Mouse (Mus musculus) hindbrain, embryonic 12.5 days (tissue): ENCODE data around the gene Mrpl14. TPM values are rescaled to one million over a fixed set of nuclear protein-coding genes. Genes with fewer than 3 reads are reported as not detected.

Experiments used
- ATAC-seq: fragments of 200-750 bp; cut with Nextera tagmentation; 2 replicates; pipeline ENCODE4 v1.8.0; 2017; ENCODE audit warnings: moderate TSS enrichment; ENCODE audit not compliant: low FRiP score
- H3K27ac ChIP-seq: fragments of 300-500 bp; sonication (generic); 2 replicates; pipeline ENCODE4 v1.5.1; 2016; ENCODE audit warnings: mild to moderate bottlenecking
- H3K27me3 ChIP-seq: fragments of 300-500 bp; sonication (generic); 2 replicates; pipeline ENCODE4 v1.6.1; 2016; ENCODE audit warnings: mild to moderate bottlenecking
- H3K36me3 ChIP-seq: fragments of 300-500 bp; sonication (generic); 2 replicates; pipeline ENCODE4 v1.6.1; 2016; ENCODE audit warnings: mild to moderate bottlenecking
- H3K4me1 ChIP-seq: fragments of 300-500 bp; sonication (generic); 2 replicates; pipeline ENCODE4 v1.6.1; 2016
- H3K4me2 ChIP-seq: fragments of 300-500 bp; sonication (generic); replicated peaks from 2 replicates; pipeline ENCODE4 v1.6.1; 2016; ENCODE audit warnings: mild to moderate bottlenecking
- H3K4me3 ChIP-seq: fragments of 300-500 bp; sonication (generic); 2 replicates; pipeline ENCODE4 v1.5.1; 2016; ENCODE audit warnings: mild to moderate bottlenecking
- H3K9ac ChIP-seq: fragments of 300-500 bp; sonication (generic); 2 replicates; pipeline ENCODE4 v1.6.1; 2016; ENCODE audit warnings: mild to moderate bottlenecking, moderate library complexity
- H3K9me3 ChIP-seq: fragments of 300-500 bp; sonication (generic); replicated peaks from 2 replicates; pipeline ENCODE4 v1.6.1; 2016; ENCODE audit warnings: mild to moderate bottlenecking
- WGBS: fragments of 180-500 bp; shearing (Covaris S2); methylation state at CpG from one replicate; pipeline ENCODE4 v1.1.7; 2016; 5-methylcytosine and 5-hydroxymethylcytosine counted together
- polyA plus RNA-seq: library from polyadenylated mRNA; unstranded; fragments of >200 nt; fragmentation: Nextera tagmentation; extraction: Ambion mirVana; gene quantifications from 2 replicates; pipeline ENCODE4 v1.2.1, GENCODE M21; 2016

Gene Mrpl14
- polyA plus RNA-seq = 98.1 and 110 TPM in 2 replicates

DNA sequence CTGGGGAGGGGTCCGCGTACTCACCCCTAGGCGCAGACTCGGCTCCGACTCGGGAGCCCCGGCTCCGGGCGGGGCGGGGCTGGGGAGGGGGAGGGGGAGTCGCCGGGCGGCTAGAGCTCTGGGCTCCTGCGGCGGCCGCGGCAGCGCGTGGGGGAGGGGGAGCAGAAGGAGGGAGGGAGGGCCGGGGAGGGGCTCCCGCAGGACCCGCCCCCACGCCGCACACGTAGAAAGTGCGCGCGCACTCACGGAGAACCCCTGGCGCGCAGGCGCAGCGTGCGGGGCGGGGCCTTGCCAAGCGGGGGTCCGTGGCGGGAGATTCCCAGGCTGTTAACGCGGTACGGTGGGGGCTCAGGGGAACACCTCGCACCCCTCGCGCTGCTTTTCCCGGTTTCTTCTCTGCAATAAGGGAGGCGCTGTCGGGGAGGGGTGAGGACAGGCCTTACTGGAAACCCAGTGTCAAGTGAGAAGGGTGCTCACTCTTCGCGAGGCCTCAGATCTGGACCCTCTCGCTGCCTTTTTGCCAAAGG, at the start of gene Mrpl14:
Mrpl14 (plus strand) TSS at position 230 of the 527 bp plus-strand sequence.
- H3K36me3 ChIP-seq = no peaks in the 10 kb centered on the region
- peak within 1 kb of the TSS; percentile 92 for H3K27ac ChIP-seq
- peak; percentile 91 for ATAC-seq
- no peaks in the 10 kb centered on the region for H3K9me3 ChIP-seq
- H3K4me1 ChIP-seq = peaks cover 29% of the 10 kb centered on the region
- no peaks in the 10 kb centered on the region for H3K27me3 ChIP-seq
- H3K9ac ChIP-seq = peak within 1 kb of the TSS; percentile 95
- peak within 1 kb of the TSS; percentile 74 for H3K4me2 ChIP-seq
- H3K4me3 ChIP-seq = peak within 1 kb of the TSS; percentile 87
- under 1% methylated on average over 20 of the region's 50 CpGs for WGBS

DNA sequence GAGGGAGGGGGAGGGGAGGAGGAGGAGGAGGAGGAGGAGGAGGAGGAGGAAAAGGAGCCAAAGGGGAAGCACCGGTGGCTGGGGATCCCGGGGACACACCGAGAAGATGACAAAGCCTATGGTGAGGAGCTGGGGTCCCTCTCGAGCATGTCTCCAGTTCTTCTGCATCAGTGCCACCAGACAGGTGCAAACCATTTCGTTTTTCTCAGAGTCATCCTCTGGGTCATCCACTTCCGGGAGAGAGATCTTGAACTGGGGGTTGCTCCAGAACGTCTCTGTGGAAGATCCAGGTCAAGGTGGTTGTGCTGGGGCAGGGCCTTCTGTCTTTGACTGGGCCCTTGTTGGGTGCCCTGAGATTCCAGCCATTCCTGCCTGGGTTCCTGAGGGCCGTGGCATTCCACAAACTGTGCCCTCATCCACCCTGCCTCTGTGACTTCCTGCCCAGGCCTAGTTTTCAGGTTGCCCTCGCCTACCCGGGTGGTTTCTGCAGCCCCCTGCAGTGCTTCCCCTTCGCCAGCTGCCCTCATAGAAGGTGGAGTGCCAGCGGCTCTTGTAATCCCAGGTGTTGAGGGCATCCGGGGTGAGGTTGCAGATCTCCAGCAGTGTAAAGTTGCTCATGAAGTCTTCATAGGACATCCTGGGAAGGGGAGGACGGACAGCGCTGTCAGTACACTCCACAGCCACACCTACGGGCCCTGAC, 47.4 kb upstream of the Mrpl14 start:
- H3K9ac ChIP-seq = no peak overlapping the region
- ATAC-seq = no peak
- no peaks in the 10 kb centered on the region for H3K36me3 ChIP-seq
- no peaks in the 10 kb centered on the region for H3K9me3 ChIP-seq
- 77% methylated on average over 16 of the region's 16 CpGs for WGBS
- no peak overlapping the region for H3K4me2 ChIP-seq
- no peaks in the 10 kb centered on the region for H3K4me1 ChIP-seq
- no peak overlapping the region for H3K4me3 ChIP-seq
- H3K27ac ChIP-seq = no peak overlapping the region
- H3K27me3 ChIP-seq = no peaks in the 10 kb centered on the region; the same call in 1 of the 2 replicates

DNA sequence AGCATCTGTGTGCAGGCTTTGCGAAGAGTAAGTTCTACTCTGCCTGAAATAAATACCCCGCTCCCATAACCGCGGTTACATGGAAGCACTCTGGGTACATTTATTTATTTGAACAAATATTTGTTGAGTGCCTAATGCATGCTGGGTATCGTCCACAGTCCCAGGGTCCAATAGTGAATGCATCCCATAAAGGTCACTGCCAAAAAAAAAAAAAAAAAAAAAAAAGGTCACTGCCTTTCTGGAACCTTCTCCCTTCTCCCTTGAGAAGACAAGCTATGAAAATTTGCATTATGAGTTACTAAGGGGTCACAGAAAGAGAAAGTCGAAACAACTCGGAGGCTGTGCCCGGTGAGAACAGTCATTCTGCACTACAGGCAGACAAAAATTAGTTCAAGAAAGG, 44.1 kb upstream of the Mrpl14 start:
- H3K4me1 ChIP-seq = no peaks in the 10 kb centered on the region
- no peak for ATAC-seq
- H3K9ac ChIP-seq = no peak overlapping the region
- H3K36me3 ChIP-seq = no peaks in the 10 kb centered on the region
- H3K9me3 ChIP-seq = no peaks in the 10 kb centered on the region
- H3K27ac ChIP-seq = no peak overlapping the region
- no peak overlapping the region for H3K4me3 ChIP-seq
- WGBS = 91% methylated on average over 8 of the region's 8 CpGs
- H3K27me3 ChIP-seq = no peaks in the 10 kb centered on the region; the same call in 1 of the 2 replicates
- no peak overlapping the region for H3K4me2 ChIP-seq

DNA sequence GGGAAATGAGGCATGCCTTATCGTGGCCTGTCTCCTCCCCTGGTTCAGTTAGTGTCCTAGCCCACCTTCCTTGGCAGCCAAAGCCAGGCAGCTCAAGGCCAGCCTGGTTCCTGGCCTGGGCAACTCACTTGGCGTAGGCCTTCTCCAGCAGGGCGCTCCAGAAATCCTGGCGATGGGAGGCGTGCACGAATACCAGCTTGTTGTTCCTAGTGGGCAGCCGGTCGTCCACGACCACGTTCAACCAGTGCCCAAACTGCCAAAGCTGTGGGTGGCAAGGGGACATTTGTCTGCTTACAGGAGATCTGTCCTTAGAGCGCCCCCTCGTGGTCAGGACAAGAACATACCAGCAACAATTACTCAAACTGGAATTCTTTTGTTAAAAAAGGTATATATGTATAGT, 43.4 kb upstream of the Mrpl14 start:
- H3K27ac ChIP-seq = no peak overlapping the region
- H3K4me1 ChIP-seq = no peaks in the 10 kb centered on the region
- no peak overlapping the region for H3K4me2 ChIP-seq
- H3K36me3 ChIP-seq = no peaks in the 10 kb centered on the region
- H3K9ac ChIP-seq = no peak overlapping the region
- WGBS = 15% methylated on average over 12 of the region's 12 CpGs
- no peak overlapping the region for H3K4me3 ChIP-seq
- H3K9me3 ChIP-seq = no peaks in the 10 kb centered on the region
- ATAC-seq = peak; percentile 38; the same call in 1 of the 2 replicates
- H3K27me3 ChIP-seq = no peaks in the 10 kb centered on the region; the same call in 1 of the 2 replicates

DNA sequence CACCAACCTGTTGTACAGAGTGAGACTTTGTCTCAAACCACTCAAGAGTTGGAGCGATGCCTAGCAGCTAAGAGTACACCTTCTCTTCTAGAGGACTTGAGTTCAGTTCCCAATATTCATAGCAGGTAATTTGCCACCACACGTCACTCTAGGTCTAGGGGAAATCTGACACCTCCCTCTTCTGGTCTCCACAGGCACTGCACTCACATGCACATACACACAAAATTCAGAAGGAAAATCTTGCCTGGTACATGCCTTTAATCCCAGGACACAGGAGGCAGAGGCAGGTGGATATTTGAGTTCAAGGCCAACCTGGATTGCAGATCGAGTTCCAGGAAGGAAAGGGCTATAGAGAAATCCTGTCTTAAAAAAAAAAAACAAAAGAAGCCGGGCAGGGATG, 41.9 kb upstream of the Mrpl14 start:
- ATAC-seq = no peak
- 93% methylated on average over 4 of the region's 4 CpGs for WGBS
- no peak overlapping the region for H3K9ac ChIP-seq
- no peaks in the 10 kb centered on the region for H3K4me1 ChIP-seq
- no peak overlapping the region for H3K4me2 ChIP-seq
- H3K27me3 ChIP-seq = no peaks in the 10 kb centered on the region; the same call in 1 of the 2 replicates
- no peak overlapping the region for H3K4me3 ChIP-seq
- no peaks in the 10 kb centered on the region for H3K36me3 ChIP-seq
- H3K9me3 ChIP-seq = no peaks in the 10 kb centered on the region
- no peak overlapping the region for H3K27ac ChIP-seq

DNA sequence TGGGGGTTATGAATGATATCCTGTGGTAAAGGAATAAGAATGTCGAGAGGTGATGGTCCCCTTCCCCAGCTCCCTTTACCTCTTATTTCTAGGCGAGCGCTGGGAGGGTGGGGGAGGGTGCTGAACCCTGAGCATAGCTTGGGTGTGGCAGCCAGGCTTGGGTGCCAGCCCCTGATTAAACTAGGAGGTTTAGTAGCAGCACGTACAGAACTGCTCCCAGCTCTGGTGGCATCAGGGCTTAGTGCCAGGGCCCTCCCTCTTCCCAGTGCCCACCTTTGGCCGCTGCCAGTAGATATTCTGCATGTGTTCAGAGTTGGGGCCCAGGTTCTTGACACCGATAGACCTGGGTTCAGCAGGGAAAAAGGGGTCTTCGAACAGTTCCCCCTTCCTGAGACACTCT, 32.9 kb upstream of the Mrpl14 start:
- 77% methylated on average over 7 of the region's 7 CpGs for WGBS

DNA sequence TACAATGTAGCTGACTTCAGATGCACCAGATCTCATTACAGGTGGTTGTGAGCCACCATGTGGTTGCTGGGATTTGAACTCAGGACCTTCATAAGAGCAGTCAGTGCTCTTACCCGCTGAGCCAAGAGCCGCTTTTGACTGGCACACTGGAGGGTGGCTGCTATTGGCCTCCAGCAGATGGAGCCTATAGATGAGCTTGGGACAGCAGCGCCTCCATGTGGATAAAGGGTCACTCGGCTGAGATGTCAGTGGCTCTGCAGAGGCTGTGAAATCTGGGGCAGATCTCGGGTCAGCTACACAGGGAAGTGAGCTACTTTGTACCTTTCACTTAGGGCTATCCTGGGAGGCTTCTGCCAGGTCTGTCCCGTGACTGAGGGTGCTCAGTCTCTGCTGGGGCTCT, 30.3 kb upstream of the Mrpl14 start:
- H3K9ac ChIP-seq = no peak overlapping the region
- no peak overlapping the region for H3K4me2 ChIP-seq
- no peak overlapping the region for H3K27ac ChIP-seq
- no peaks in the 10 kb centered on the region for H3K36me3 ChIP-seq
- no peak for ATAC-seq
- H3K27me3 ChIP-seq = no peaks in the 10 kb centered on the region
- WGBS = 24% methylated on average over 6 of the region's 6 CpGs
- no peak overlapping the region for H3K4me3 ChIP-seq
- no peaks in the 10 kb centered on the region for H3K9me3 ChIP-seq
- H3K4me1 ChIP-seq = no peaks in the 10 kb centered on the region

More for the DNA sequence above, 32.9 kb upstream of the Mrpl14 start:
- ATAC-seq = no peak
- no peaks in the 10 kb centered on the region for H3K4me1 ChIP-seq
- no peaks in the 10 kb centered on the region for H3K36me3 ChIP-seq
- H3K9ac ChIP-seq = no peak overlapping the region
- H3K4me2 ChIP-seq = no peak overlapping the region
- H3K27me3 ChIP-seq = no peaks in the 10 kb centered on the region
- H3K27ac ChIP-seq = no peak overlapping the region
- no peak overlapping the region for H3K4me3 ChIP-seq
- H3K9me3 ChIP-seq = no peaks in the 10 kb centered on the region

DNA sequence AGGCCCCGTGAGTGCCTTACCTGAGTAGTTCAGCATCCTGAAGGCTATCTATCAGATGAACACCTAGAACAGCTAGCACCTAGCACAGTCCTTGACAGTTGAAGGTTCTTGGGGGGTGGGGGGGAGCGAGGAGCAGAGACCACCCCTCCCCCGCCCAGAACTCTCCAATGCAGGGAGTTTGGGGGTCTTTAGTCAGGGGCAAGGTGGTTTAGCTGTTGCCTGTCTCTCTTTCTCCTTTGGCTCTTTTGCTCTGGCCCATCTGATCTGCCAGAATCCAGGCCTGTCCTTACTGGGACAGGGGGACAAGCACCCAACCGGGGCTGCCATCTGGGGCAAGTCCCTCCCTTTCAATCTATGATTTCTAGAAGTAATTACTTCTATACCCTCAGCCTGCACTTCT, 26.9 kb upstream of the Mrpl14 start, which contains the start of gene Capn11:
Capn11 (minus strand) TSS at position 101 of the 400 bp plus-strand sequence.
- Histone ChIP-seq H3K9ac (no peak within 1 kb of the TSS), H3K9me3 (no peaks in the 10 kb centered on the region), H3K4me3 (no peak within 1 kb of the TSS), H3K27me3 (no peaks in the 10 kb centered on the region), H3K4me1 (peaks cover 2% of the 10 kb centered on the region; the same call in 1 of the 2 replicates), H3K27ac (no peak within 1 kb of the TSS), H3K4me2 (no peak within 1 kb of the TSS), H3K36me3 (peaks cover 24% of the 10 kb centered on the region)
- WGBS = 85% methylated on average over 4 of the region's 4 CpGs
- no peak for ATAC-seq

DNA sequence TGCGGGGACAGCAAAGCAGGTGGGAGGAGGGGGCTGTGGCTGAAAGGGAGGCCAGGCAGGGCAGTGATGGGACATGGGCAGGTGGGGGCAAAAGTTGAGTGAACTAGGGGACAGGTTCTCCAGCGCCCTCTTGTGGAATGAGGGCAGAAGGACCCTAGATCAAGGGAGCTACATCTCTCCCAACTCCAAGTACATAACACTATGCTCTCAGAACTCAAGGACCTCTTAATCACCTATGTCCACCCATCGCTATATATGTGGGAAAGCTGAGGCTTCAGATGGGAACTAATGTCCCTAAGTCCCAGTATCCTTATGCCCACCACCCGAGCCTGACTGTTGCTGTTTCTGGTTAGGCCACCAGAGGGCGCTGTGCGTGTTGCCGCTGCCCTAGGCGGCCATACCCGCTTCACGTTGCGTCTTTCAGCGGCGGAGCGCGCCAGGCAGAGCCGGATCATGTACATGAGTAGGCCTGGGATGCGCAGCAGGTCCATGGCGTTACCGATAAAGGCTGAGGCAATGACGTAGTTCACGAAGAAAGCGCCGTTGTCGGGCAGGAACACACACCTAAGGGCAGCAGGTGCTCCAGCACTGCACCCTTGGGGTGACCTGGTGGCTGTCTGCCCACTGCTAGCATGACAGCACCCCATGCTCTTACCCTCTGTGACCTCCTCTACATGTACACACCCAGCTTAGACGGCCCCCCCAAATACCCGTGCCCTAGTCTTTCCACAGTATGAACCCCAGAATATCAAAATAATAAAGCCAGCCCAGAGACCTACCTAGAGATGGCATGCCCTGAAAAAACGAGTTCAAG, 22.8 kb upstream of the Mrpl14 start:
- Histone ChIP-seq H3K36me3 (peaks cover 62% of the 10 kb centered on the region), H3K4me1 (peaks cover 2% of the 10 kb centered on the region; the same call in 1 of the 2 replicates), H3K9me3 (no peaks in the 10 kb centered on the region), H3K9ac (no peak overlapping the region; the same call in 1 of the 2 replicates), H3K4me3 (no peak overlapping the region), H3K27ac (no peak overlapping the region), H3K27me3 (no peaks in the 10 kb centered on the region), H3K4me2 (0 out of 2 replicates have a peak overlapping the region, but pooled peaks have one; percentile 21)
- ATAC-seq = peak; percentile 63
- WGBS = 28% methylated on average over 27 of the region's 27 CpGs

DNA sequence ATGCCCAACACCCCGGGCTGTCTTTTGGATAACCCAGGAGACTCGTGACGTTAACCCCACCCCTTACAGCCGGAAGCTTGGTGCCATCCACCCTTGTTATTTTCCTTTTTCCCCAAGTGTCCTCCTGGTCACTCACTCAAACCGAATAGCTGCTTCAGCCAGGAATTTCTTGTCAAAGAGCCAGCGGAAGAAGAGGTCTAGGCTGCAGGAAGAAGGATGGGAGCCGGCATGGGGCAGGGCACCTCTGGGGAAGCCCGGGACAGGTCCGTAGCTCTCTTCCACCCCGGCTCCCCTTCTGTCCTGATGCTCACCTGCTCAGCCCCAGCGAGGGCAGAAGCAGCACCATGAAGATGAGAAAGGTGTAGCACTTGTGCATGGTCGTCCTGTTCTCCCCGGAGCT, 21.5 kb upstream of the Mrpl14 start:
- Histone ChIP-seq H3K4me3 (no peak overlapping the region), H3K4me2 (no peak overlapping the region), H3K4me1 (peaks cover 2% of the 10 kb centered on the region; the same call in 1 of the 2 replicates), H3K27ac (no peak overlapping the region), H3K27me3 (no peaks in the 10 kb centered on the region), H3K9ac (no peak overlapping the region), H3K9me3 (no peaks in the 10 kb centered on the region), H3K36me3 (peaks cover 75% of the 10 kb centered on the region)
- WGBS = 89% methylated on average over 13 of the region's 13 CpGs
- no peak for ATAC-seq

DNA sequence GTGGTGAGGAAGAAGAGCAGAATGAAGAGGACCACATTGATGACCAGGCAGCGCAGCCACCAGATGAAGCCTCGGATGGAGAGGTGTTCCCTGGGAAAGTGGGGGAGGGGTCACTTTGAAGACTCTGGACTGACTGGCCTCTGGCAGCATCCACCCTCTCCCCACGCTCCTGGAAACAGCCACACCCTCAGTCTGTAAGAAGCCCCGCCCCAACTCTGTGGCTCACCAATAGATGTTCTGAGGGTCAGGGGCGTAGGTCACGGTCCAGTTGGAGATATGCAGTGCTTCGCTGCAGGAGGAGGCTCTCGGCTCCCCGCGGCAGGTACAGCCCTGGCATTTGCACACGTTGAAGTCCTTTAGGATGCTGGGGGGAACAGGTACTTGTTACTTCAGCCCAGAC, 20.0 kb upstream of the Mrpl14 start:
- H3K27ac ChIP-seq = no peak overlapping the region
- H3K36me3 ChIP-seq = peaks cover 90% of the 10 kb centered on the region
- no peaks in the 10 kb centered on the region for H3K27me3 ChIP-seq
- H3K9me3 ChIP-seq = no peaks in the 10 kb centered on the region
- no peaks in the 10 kb centered on the region; the same call in 1 of the 2 replicates for H3K4me1 ChIP-seq
- ATAC-seq = no peak
- H3K4me3 ChIP-seq = no peak overlapping the region
- no peak overlapping the region for H3K4me2 ChIP-seq
- 84% methylated on average over 11 of the region's 11 CpGs for WGBS
- no peak overlapping the region for H3K9ac ChIP-seq

DNA sequence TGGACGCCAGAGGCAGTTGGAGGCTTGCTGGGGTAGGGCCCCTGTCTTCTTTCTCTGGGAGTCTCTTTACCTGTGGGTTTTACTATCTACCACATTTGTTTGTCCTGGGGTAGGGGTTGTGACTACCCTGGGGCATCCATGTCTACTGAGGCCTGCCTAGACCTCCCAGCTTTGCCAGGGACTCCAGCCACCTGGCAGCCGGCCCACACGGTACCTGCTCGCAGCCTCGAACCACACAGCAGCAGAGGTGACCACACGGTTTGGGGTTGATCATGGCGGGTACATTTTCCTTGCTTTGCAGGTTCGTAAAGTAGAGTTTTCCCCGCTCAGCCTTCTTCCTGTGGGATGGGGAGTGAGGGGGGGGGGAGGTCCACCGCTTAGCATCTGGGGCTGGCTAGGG, 18.6 kb upstream of the Mrpl14 start:
- H3K4me1 ChIP-seq = no peaks in the 10 kb centered on the region; the same call in 1 of the 2 replicates
- WGBS = 92% methylated on average over 9 of the region's 10 CpGs
- no peak overlapping the region for H3K4me2 ChIP-seq
- H3K27ac ChIP-seq = no peak overlapping the region
- H3K36me3 ChIP-seq = peaks cover 90% of the 10 kb centered on the region
- ATAC-seq = no peak
- no peaks in the 10 kb centered on the region for H3K27me3 ChIP-seq
- no peaks in the 10 kb centered on the region for H3K9me3 ChIP-seq
- no peak overlapping the region for H3K9ac ChIP-seq
- no peak overlapping the region for H3K4me3 ChIP-seq
